Mouse (Mus musculus): ENCODE data around the gene Gm20388. TPM values are rescaled to one million over a fixed set of nuclear protein-coding genes. Genes with fewer than 3 reads are reported as not detected.

Gm20388 gene
- total RNA-seq, 2 experiments from 2014 or later: 2.2 to 7.6 TPM

DNA sequence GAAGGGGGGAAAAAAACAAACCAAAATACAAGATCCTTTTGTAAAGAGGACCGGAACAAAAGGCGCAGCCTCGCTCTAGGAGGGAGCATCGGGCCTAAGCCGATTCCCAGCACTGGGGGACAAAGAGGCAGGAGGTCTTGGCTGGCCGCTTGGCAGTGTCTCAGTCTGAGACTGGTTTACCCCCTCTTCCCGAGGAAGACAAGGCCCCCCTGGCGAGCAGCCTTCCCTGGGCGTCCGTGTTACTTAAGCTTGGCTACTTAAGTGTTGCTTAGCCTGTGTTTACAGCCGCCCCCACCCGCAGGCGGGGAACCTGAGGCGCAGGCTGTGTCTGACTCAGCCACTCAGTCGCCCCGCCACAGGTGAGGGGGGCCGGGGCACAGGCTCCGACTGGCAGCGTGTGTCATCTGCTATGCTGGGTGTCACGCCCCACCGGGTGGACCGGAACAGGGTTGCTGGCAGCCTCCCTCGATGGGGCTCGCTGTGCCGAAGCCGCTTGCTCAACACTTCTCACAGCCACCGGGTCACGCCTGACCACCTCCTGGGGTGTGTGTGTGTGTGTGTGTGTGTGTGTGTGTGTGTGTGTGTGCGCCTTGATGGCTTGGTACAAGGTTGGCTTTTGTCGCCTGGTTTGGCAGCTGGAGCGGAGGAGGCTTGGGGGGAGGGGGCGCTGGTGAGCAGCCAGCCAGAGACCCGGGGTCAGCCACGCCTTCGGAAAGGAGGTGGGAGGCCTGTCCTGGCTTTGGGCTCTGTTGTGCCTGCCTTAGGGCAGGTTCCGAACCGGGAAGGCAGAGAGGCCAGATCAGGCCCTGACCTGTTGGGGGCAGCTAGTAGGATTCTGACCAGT is 628.0 kb downstream of the Gm20388 start:
- DNase-seq (ENCODE audit: low spot score in 2 of 2): no peak
- Histone ChIP-seq H3K27ac (peak overlapping the region; percentile 99), H3K4me3 (peak overlapping the region; percentile 60)
- TF ChIP-seq CTCF (conservative IDR thresholded peaks at IDR 0.05): no peak

DNA sequence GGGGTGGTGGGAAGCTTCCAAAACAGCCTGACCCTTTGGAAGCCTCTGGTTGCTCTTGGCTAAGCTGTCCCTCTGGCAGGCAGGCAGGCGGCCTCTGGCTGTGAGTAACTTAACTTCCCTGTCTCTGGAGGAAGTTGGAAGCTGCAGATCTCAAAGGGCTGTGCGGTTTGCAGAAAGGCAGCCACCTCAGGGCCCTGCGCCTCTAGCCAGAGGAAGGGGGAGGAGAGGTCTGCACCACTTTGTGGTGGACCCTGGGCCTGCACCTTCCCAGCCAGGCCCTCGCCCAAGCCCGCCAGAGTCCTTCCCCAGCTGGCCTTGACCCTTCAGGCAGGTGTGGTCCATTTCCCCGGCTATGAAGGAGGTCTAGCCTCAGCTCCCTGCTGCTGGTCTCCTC is 628.7 kb downstream of the Gm20388 start:
- no peak for TF ChIP-seq CTCF (conservative IDR thresholded peaks at IDR 0.05)
- DNase-seq (ENCODE audit: low spot score in 2 of 2): no peak
- Histone ChIP-seq H3K27ac (peak overlapping the region; percentile 99), H3K4me3 (peak overlapping the region; percentile 60)

DNA sequence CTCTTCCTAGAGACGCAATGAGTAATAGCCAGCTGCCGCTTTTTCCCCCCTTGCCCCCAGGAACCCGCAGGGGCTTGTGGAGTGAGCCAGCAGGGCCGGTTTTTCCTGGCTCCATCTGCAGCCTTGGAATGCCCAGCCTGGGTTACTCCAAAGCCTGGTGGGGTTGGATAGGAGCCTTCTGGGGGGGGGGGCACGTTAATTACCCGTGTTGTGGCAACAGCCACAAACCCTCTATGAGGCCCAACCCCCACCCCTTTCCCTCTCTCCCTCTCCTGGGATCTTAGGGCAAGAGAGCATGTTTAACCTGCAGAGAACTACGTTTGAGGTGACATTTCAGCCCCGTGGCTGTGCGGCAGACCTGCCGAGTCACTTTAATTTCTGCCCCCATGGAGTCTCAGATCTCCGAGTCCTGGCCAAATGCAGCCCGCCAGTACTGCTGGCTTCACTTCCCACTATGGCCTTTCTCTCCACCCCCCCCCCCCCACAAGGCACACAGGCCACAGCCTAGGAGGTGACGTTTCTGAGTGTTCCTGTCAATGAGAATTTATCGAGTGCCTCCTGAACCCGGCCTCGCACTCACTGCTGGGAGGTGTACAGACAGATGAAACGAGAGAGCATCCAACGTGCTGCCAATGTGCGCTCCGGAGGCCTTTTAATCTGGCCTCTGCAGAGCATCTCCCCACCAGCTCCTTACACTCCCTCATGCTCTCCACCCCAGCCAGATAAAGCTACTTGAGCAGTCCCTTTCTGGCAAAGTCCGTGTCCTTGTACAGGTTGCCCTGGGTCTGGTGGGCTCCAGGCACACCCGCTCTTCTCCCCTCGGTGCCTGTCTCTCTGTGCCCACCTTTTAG is 629.4 kb downstream of the Gm20388 start:
- Histone ChIP-seq H3K27ac (peak overlapping the region; percentile 99), H3K4me3 (peak overlapping the region; percentile 60)
- no peak for DNase-seq (ENCODE audit: low spot score in 2 of 2)
- TF ChIP-seq CTCF (conservative IDR thresholded peaks at IDR 0.05): no peak

DNA sequence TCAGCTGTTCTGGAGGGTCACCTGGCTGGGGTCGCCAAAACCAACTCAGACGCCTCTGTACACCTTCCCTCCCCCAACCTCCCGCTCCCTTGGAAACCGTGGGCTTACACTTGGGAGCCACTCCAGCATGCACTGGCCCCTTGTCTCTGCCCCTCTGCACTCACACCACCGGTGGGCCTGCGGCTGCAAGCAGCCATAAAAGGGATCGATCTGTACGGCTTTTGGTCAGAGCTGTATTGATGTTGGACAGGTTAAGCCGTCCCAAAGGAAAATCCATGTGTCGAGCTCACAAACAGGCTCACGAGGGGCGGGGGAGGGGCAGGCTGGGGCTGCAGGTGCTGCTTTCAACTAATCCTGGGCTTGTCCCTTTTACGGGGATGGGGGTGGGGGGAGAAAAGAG is 632.4 kb downstream of the Gm20388 start:
- DNase-seq (ENCODE audit: low spot score in 2 of 2): no peak
- Histone ChIP-seq H3K27ac (peak overlapping the region; percentile 65; the same call in 1 of the 2 replicates), H3K4me3 (no peak overlapping the region)
- TF ChIP-seq CTCF (conservative IDR thresholded peaks at IDR 0.05): no peak

DNA sequence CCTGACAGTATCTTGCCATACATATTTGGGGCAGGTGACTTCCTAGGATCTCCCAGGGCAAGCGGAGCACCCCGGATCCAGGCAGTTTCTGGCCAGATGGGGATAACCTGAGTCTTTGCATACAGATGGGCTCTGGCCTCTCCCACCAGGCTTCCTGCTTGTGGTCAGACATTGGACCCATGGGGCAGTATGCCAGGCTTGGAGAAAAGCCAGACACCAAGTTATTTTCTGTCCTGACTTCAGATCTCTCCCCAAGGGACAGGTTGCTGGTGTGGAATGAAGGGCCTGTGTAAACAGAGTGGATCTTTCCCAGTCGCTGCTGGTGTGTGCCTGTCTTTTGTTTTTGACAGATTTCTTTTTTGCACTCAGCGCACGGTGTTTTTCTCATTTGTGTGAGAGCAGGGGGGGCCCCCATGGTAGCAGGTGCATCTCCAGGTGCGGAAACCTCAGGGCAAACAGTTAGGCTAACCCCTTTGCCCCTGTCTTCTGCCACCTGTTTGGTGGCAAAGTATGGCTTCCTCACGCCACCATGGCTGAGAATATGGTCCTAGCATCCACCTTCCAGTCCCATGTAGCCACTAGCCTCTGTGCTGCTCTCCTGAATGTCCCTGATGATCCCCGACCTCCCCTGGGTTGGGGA is 632.9 kb downstream of the Gm20388 start:
- TF ChIP-seq CTCF (conservative IDR thresholded peaks at IDR 0.05): no peak
- Histone ChIP-seq H3K27ac (0 out of 2 replicates have a peak overlapping the region, but pooled peaks have one; percentile 1), H3K4me3 (no peak overlapping the region)
- DNase-seq (ENCODE audit: low spot score in 2 of 2): no peak

DNA sequence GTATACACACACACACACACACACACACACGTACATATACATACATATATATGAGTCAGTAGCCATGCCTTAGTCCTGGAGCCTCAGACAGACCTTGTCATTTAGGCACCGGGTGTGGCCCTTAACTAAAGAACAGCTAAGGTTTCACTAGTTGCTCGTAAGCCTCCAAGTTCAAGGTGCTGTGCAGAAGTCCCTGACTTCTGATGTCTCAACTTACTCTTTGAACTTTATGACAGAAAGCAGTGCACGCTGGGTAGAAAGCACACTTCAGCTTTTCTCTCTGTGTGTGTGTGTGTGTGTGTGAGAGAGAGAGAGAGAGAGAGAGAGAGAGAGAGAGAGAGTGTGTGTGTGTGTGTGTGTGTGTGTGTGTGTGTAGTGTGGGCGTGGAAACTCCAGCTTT is 633.5 kb downstream of the Gm20388 start:
- no peak overlapping the region for H3K4me3 ChIP-seq
- DNase-seq (ENCODE audit: low spot score in 2 of 2): no peak
- H3K27ac ChIP-seq: no peak overlapping the region
- TF ChIP-seq CTCF (conservative IDR thresholded peaks at IDR 0.05): no peak

DNA sequence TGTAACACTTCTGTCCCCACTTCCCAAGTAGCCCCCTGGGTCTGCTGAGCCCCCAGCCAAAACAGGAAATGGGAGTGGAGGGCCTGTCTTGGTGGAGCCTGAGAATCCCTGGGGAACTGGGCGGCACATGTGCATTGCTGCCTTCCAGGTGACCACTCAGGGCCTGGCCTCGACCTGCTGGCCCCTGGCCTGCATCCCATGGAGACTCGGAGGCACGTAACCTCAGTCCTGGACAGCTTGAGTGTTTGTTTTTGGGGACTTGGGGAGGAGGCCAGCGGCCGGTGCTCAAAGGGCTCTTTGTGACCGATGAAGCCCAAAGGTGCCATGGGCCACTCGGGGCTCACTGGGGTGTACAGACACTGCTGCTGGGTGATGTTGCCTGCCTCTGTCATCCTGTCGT is 636.9 kb downstream of the Gm20388 start:
- Histone ChIP-seq H3K4me3 (peak overlapping the region; percentile 54; the same call in 1 of the 2 replicates), H3K27ac (peak overlapping the region; percentile 97)
- DNase-seq (ENCODE audit: low spot score in 2 of 2): no peak
- no peak for TF ChIP-seq CTCF (conservative IDR thresholded peaks at IDR 0.05)

DNA sequence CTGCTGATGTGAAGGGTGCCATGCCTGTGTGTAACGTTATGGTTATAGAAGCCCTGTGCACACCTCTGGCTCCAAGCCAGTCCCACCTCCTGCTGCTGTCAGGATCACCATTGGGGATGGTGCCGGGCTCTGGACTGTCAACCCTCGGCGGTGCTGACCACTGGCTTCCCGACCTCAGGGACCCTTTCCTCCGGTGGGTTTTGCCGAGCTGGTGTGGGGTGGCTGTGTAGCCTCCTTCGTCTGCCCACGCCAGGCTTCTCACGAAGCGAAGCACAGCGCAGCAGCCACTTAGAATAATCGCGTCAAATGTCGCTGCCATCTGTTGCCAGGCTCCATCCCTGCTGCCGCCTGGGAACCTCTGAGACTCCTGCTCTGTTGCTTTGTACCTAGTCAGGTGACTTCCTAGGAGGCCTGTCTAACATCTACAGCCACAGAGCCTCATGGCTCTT is 637.7 kb downstream of the Gm20388 start:
- Histone ChIP-seq H3K27ac (peak overlapping the region; percentile 97), H3K4me3 (peak overlapping the region; percentile 54)
- TF ChIP-seq CTCF (conservative IDR thresholded peaks at IDR 0.05): no peak
- DNase-seq (ENCODE audit: low spot score in 2 of 2): peak; percentile 72

DNA sequence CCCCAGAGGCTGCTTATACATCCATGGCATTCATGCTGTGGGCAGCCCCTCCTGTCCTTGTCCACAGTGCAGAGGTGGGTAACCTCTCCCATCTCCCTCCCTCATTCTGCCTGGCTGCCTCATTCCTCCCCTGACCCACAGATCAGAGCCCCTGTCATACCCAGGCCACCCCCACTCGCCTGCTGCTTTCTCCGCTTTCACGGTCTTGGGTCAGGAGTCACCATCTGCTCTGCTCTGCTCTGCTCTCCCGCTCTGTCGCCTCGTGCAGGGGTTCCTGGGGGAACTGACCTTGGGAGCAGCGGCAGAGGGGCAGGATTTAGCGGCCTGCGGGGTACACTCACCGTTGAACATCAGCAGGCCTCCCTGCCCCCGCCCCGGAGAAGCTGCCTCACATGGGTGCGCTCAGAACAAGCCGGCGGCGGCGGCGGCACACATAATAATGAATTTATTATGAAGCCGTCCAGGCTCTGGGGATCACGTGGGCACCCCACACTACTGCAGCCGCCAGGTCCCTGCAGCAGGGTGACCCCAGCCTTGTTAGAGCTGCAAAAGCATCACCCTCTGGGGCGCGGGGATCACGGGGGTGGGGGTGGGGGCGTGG is 638.8 kb downstream of the Gm20388 start:
- no peak for DNase-seq (ENCODE audit: low spot score in 2 of 2)
- TF ChIP-seq CTCF (conservative IDR thresholded peaks at IDR 0.05): no peak
- Histone ChIP-seq H3K27ac (peak overlapping the region; percentile 97), H3K4me3 (peak overlapping the region; percentile 54)

DNA sequence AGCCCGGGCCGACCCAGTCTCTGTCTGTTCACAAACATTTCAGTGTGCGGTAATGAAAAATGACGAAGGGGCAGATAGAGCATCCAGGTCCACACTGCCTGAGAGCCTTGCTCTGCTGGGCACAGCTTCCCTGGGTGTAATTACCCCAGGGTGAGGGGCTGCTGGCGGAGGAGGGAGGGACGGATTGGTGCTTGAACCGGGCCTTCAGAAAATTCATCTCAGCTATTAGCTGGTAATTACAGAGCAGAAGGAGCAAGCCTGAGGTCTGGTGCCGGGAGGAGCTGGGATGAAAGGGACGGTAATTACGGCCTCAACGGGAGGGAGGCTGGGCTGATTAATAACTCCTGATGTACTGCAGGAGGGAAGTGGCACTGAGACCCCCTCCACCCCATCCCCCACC is 639.3 kb downstream of the Gm20388 start:
- peak overlapping the region; percentile 97 for H3K27ac ChIP-seq
- peak overlapping the region; percentile 54 for H3K4me3 ChIP-seq
- TF ChIP-seq CTCF (conservative IDR thresholded peaks at IDR 0.05): no peak
- DNase-seq (ENCODE audit: low spot score in 2 of 2): no peak

DNA sequence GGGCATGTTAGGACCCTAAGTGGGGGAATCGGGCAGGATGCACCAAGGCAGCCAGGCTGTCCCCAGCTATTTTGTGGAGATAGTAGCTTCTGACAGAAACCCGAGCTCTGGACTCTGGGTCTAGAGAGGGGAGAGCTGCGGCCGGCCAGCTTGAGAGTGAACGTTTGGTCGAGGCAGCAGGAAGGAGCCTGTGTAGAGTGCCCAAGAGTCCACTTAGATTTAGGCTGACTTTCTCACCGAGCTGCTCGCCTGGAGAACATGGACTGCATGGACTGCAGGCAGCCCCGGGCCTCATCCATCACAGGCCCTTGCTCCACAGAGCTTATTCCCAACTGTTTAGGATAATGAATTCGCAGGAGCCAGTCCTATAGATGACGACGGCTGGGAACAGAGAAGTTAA is 639.8 kb downstream of the Gm20388 start:
- Histone ChIP-seq H3K4me3 (no peak overlapping the region; the same call in 1 of the 2 replicates), H3K27ac (peak overlapping the region; percentile 97)
- no peak for DNase-seq (ENCODE audit: low spot score in 2 of 2)
- no peak for TF ChIP-seq CTCF (conservative IDR thresholded peaks at IDR 0.05)

DNA sequence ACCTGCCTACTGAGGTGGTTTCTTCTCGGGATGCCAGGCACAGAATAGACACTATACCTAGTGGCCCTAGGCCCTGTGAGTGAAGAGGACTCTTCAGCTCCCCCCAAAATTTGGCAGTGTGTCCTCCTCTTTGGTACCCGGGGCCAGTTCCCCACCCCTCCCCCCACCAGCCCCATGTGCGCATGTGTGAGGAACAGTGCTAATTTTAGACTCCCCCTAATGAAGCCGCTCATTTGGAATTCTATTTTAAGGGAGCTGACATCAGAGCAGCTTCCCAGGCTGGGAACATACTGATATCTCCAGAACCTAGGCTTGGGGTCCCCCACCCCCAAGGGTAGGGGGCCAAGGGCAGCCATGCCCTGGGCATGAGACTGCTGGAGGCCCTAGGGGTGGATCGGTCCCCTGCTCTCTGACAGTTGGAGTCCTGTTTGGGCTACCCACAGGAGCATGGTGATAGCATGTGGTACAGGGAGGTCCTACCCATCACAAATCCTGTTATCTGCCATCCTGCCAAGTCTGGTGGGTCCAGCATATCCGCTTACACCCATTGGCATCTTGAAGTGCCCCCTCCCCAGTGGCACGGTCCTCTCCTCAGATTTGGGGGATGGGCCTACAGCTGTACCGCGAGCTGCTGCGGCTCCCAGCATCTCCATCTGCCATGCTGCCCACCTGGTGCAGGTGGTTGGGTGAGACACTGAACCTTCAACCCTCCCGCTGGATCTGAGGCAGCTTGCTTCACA is 640.5 kb downstream of the Gm20388 start:
- H3K4me3 ChIP-seq: peak overlapping the region; percentile 23; the same call in 1 of the 2 replicates
- TF ChIP-seq CTCF (conservative IDR thresholded peaks at IDR 0.05): no peak
- peak overlapping the region; percentile 97 for H3K27ac ChIP-seq
- no peak for DNase-seq (ENCODE audit: low spot score in 2 of 2)
